8 mouse cellular contexts compared by ENCODE assay signal in genomic region chr9:8544041-8544794, GRCm38 (mm10). TPM values are rescaled to one million over a fixed set of nuclear protein-coding genes. Genes with fewer than 3 reads are reported as not detected.
DNase-seq lines count a peak whose midpoint lies in the region; ATAC-seq and TF ChIP-seq lines count a peak whose summit lies in the region.

Trpc6 (plus strand) TSS chr9:8544142.

- no peak within 1 kb of the TSS for H3K27ac ChIP-seq in heart, embryonic 11.5 days (ENCODE audit: low read depth, low read length)
- no peak within 1 kb of the TSS for H3K27ac ChIP-seq in embryonic facial prominence, embryonic 13.5 days

- H3K4me2 ChIP-seq in heart, embryonic 11.5 days = peak within 1 kb of the TSS; percentile 98
- H3K4me2 ChIP-seq in embryonic facial prominence, embryonic 13.5 days = peak within 1 kb of the TSS; percentile 96

- H3K36me3 ChIP-seq in heart, embryonic 11.5 days (ENCODE audit: control insufficient read depth, insufficient read depth, low read length) = no peaks in the 10 kb centered on the region
- no peaks in the 10 kb centered on the region for H3K36me3 ChIP-seq in embryonic facial prominence, embryonic 13.5 days

- no peaks in the 10 kb centered on the region for H3K4me1 ChIP-seq in heart, embryonic 11.5 days (ENCODE audit: control insufficient read depth, insufficient read depth, low read length)
- H3K4me1 ChIP-seq in embryonic facial prominence, embryonic 13.5 days = peaks cover 7% of the 10 kb centered on the region; the same call in 1 of the 2 replicates
- H3K4me1 ChIP-seq in lung, adult 2 months (ENCODE audit: control insufficient read depth, insufficient read depth, low read length) = no peaks in the 10 kb centered on the region

- H3K9ac ChIP-seq in heart, embryonic 11.5 days (ENCODE audit: low read depth, low read length) = peak within 1 kb of the TSS; percentile 40; the same call in 1 of the 2 replicates
- H3K9ac ChIP-seq in embryonic facial prominence, embryonic 13.5 days = peak within 1 kb of the TSS; percentile 67

- DNase-seq in heart, adult 8-10 months (ENCODE audit: low spot score) = no peak
- peak; percentile 7 to 21 for DNase-seq in layer of hippocampus, adult 8-10 months (ENCODE audit: low spot score in 2 of 2)
- DNase-seq in lung, adult 2 months = no peak
- DNase-seq in ovary, adult 18-20 months (ENCODE audit: low spot score) = peak; percentile 27
- DNase-seq in thymus, postnatal 0 days (ENCODE audit: low spot score) = no peak

- peak; percentile 81 for ATAC-seq in heart, embryonic 11.5 days (replicated peaks; ENCODE audit: insufficient number of reproducible peaks, low FRiP score, low TSS enrichment)
- no peak for ATAC-seq in embryonic facial prominence, embryonic 13.5 days (ENCODE audit: insufficient number of reproducible peaks, insufficient read depth, low FRiP score, low TSS enrichment, low read depth)
- ATAC-seq in hematopoietic stem cell, adult 5-6 weeks (replicated peaks in 1 of 2; ENCODE audit: insufficient read depth in 1 of 2, low FRiP score in 2 of 2, low TSS enrichment in 1 of 2, low read depth in 1 of 2, poor library complexity in 2 of 2, severe bottlenecking in 2 of 2) = peak; percentile 88 to 93

- H3K9me3 ChIP-seq in heart, embryonic 11.5 days (replicated peaks; ENCODE audit: control insufficient read depth, low read length) = no peaks in the 10 kb centered on the region
- no peaks in the 10 kb centered on the region for H3K9me3 ChIP-seq in embryonic facial prominence, embryonic 13.5 days

- under 1% methylated on average over 44 of the region's 44 CpGs for WGBS in heart, embryonic 11.5 days (ENCODE audit: insufficient replicate concordance)
- under 1% methylated on average over 44 of the region's 44 CpGs for WGBS in embryonic facial prominence, embryonic 13.5 days
- 2% methylated on average over 44 of the region's 44 CpGs for WGBS in lung, adult 2 months

- peak within 1 kb of the TSS; percentile 53 for H3K4me3 ChIP-seq in heart, embryonic 11.5 days (ENCODE audit: low read depth, low read length)
- peak within 1 kb of the TSS; percentile 52 for H3K4me3 ChIP-seq in embryonic facial prominence, embryonic 13.5 days
- H3K4me3 ChIP-seq in lung, adult 2 months (replicated peaks; ENCODE audit: extremely low read depth, low read depth, low read length) = peak within 1 kb of the TSS; percentile 26

- TF ChIP-seq CTCF in lung, adult 2 months (IDR thresholded peaks at IDR 0.05; ENCODE audit: insufficient read depth, low read length) = no peak

- peaks cover 3% of the 10 kb centered on the region; the same call in 1 of the 2 replicates for H3K27me3 ChIP-seq in heart, embryonic 11.5 days (ENCODE audit: control insufficient read depth, insufficient read depth, low read length)
- H3K27me3 ChIP-seq in embryonic facial prominence, embryonic 13.5 days = peaks cover 35% of the 10 kb centered on the region

- no peak for TF ChIP-seq POLR2A in lung, adult 2 months (IDR thresholded peaks at IDR 0.05; ENCODE audit: borderline replicate concordance, extremely low read depth, low read depth, low read length)

RNA-seq across cellular contexts. Expression of gene Trpc6, which starts in this region (rescaled TPM):
- polyA plus RNA-seq in heart, embryonic 11.5 days (2014; fragmentation: Nextera tagmentation; extraction: Ambion mirVana) = 1.5 and 1.9 TPM in 2 replicates
- under 1 TPM; 0.30 to 0.49 (median 0.36) TPM for total RNA-seq in heart, adult 8-10 months (2022)
- 0.76 and 1.1 TPM in 2 replicates for polyA plus RNA-seq in embryonic facial prominence, embryonic 13.5 days (2015; fragmentation: Nextera tagmentation; extraction: Ambion mirVana)
- total RNA-seq in hematopoietic stem cell, adult 5-6 weeks (2017) = 20.4 and 22.2 TPM in 2 replicates
- 10 to 100 TPM; 29.8 to 36.9 (median 32.5) TPM for total RNA-seq in layer of hippocampus, adult 8-10 months (2022)
- 6.6 and 9.8 TPM in 2 replicates for polyA plus RNA-seq in lung, adult 2 months (2012; rRNA removed)
- polyA plus RNA-seq in thymus, postnatal 0 days (2015; fragmentation: Nextera tagmentation; extraction: Ambion mirVana) = 0.09 and 0.13 TPM in 2 replicates

Comparison
In these comparisons a context has a peak if more than half of its experiments do, and no peak if none do; other contexts are left out.
1. RNA of gene Trpc6 (total RNA-seq): 29.8 to 36.9 TPM in layer of hippocampus, adult 8-10 months and 20.4 to 22.2 TPM in hematopoietic stem cell, adult 5-6 weeks; 0.30 to 0.49 TPM in heart, adult 8-10 months; every median in the first group is over 10 times any median in the second.
2. DNase-seq: peak in layer of hippocampus, adult 8-10 months (2 of 2) and ovary, adult 18-20 months (single experiment); none in heart, adult 8-10 months (single experiment), lung, adult 2 months (single experiment) and thymus, postnatal 0 days (single experiment).
3. Peak in every context shown above with its lines, with median percentiles within 50 percentile points of each other: H3K4me3 ChIP-seq.